Mouse (Mus musculus): ENCODE data around the gene Srpk2.
"Not testable (repeated sequence)": the region's sequence is repeated elsewhere in the genome, so short reads cannot be mapped to it uniquely, and the experiment has no call there.

DNA sequence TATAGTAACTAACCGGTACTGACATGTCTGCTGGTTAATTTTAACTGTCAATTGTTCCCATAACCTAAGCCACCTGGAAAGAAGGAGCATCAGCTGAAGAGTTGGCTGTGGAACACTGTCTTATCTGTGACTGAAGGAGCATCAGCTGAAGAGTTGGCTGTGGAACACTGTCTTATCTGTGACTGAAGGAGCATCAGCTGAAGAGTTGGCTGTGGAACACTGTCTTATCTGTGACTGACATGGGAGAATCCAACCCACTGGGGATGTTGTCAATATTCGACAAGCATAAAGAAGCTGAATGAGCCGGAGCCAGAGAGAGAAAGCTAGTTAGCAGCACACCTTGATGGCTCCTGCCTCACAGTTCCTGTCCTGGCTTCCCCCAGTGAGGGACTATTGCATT, 131.1 kb downstream of the Srpk2 start:
- TF ChIP-seq CTCF (conservative IDR thresholded peaks at IDR 0.05; ENCODE audit: low read length); NANOG (IDR thresholded peaks at IDR 0.05; ENCODE audit: borderline replicate concordance, low read length); POU5F1 (IDR thresholded peaks at IDR 0.05; ENCODE audit: borderline replicate concordance, low read length): not testable (repeated sequence)

Data from E14TG2a.4 (cell line).